Mouse (Mus musculus): ENCODE results near the gene Gm7945.
"Not testable (repeated sequence)": the region's sequence is repeated elsewhere in the genome, so short reads cannot be mapped to it uniquely, and the experiment has no call there.

DNA sequence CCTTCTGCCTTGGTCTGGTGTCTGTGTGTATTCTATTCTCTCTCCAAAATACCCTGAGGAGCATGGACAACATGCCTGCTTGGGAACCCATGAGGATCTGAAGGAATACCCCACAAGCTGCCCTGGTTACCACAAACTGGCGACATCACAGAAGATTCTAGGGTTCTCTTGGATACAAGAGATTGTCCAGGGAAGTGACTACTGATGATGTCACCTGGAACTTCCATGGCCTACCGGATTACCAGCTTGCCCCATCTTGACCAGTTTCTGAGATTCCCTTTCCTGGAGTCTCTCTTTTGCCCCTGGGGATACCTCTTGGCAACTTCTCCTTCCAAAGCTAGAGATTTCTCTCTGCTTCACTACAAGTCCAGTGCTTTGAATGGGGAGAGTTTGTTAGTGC, 22.0 kb upstream of the Gm7945 start, which contains the start of gene Gm6482:
- not testable (repeated sequence) for TF ChIP-seq POLR2A (IDR thresholded peaks at IDR 0.05; ENCODE audit: insufficient read depth, low read depth, low read length); CTCF (IDR thresholded peaks at IDR 0.05); EP300 (IDR thresholded peaks at IDR 0.05; ENCODE audit: insufficient read depth, low read depth, low read length)
